Mouse (Mus musculus) C2C12 (cell line): ENCODE measurements around the gene Nipa2.

Source experiments
- CEBPB ChIP-seq: IDR thresholded peaks from one replicate; pipeline ENCODE4 v1.6.1; 2011; ENCODE audit warnings: low read depth, mild to moderate bottlenecking, control low read depth, moderate library complexity
- CTCF ChIP-seq: IDR thresholded peaks from one replicate; pipeline ENCODE4 v1.5.1; 2011; ENCODE audit not compliant: control insufficient read depth, insufficient read depth, insufficient read length
- MYOD1 ChIP-seq: IDR thresholded peaks from one replicate; pipeline ENCODE4 v1.6.1; 2011; ENCODE audit warnings: low read depth; ENCODE audit not compliant: control insufficient read depth, insufficient read length

DNA sequence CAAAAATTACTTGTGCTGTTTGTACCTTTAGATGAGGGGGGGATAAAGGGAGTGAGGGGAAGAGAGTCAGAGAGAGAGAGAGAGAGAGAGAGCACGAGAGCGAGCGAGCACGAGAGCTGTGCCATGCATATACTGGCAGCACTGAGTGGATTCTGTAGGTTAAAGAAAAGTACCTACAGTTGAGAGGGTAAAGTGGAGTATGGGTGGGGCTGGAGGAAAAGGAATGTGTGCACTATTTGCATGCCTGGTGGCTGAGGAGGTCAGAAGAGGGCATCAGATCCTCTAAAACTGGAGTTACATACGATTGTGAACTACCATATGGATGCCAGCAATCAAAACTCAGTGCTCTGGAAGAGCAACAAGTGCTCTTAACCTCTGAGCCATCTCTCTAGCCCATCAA is 20.8 kb upstream of the Nipa2 start:
- TF ChIP-seq CTCF (no peak), MYOD1 (no peak), CEBPB (no peak)
